14 mouse cellular contexts compared by ENCODE assay signal in genomic region chr16:33985372-33985771, GRCm38 (mm10).
"Had no signal": no experiment of that assay in that cellular context is flagged by ENCODE, and none has a peak within 500 bp of the region (broad histone marks: within the 10 kb centered on the region; RNA-seq: fewer than 3 reads in every experiment).

No protein-coding gene starts in this region.

- ATAC-seq: hindbrain, postnatal 0 days; intestine, embryonic 16.5 days had no signal

- DNase-seq: gastrocnemius, postnatal 14 days; gastrocnemius, postnatal 36 days; heart, adult 2 months; heart, postnatal 10 days; heart, postnatal 36 days; kidney, adult 11 months; kidney, adult 2 months; kidney, postnatal 10 days; kidney, postnatal 25 days; kidney, postnatal 4 days; liver; liver, embryonic 13.5 days had no signal
